Comparison of ENCODE assay signal across 8 mouse cellular contexts in the genomic region with DNA sequence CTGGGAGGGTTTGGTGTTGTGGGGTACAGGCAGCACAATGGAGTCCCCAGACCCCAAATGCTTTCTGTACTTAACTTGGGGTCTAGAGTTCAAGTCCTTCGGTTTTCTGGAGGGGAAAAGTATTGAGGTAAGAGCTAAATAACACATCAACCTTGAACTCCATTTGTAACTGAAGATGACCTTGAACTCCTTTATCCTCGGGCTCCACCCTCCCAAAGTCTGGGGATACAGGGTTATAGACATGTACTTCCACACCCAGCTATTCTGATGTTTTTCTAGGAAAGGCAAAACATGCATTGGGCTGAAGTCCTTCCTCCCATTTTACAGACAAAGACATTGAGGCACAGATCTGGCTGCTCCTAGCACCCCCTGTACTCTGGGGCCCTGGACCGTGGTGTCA. TPM values are rescaled to one million over a fixed set of nuclear protein-coding genes. Genes with fewer than 3 reads are reported as not detected.
DNase-seq lines count a peak whose midpoint lies in the region; ATAC-seq and TF ChIP-seq lines count a peak whose summit lies in the region.
"Had no signal": no experiment of that assay in that cellular context is flagged by ENCODE, and none has a peak within 500 bp of the region (broad histone marks: within the 10 kb centered on the region; RNA-seq: fewer than 3 reads in every experiment).

No protein-coding gene starts in this region.

- H3K9me3 ChIP-seq in lung, embryonic 15.5 days: no peaks in the 10 kb centered on the region
- H3K9me3 ChIP-seq in forebrain, embryonic 16.5 days (ENCODE audit: control insufficient read depth, low read length): no peaks in the 10 kb centered on the region
- no peaks in the 10 kb centered on the region for H3K9me3 ChIP-seq in liver, embryonic 12.5 days (replicated peaks)
- H3K9me3 ChIP-seq in stomach, embryonic 16.5 days (replicated peaks; ENCODE audit: control insufficient read depth, low read length): no peaks in the 10 kb centered on the region

- peaks cover 24% of the 10 kb centered on the region for H3K4me1 ChIP-seq in lung, embryonic 15.5 days
- peaks cover 3% of the 10 kb centered on the region; the same call in 1 of the 2 replicates for H3K4me1 ChIP-seq in lung, adult 2 months (ENCODE audit: control insufficient read depth, insufficient read depth, low read length)
- peaks cover 83% of the 10 kb centered on the region for H3K4me1 ChIP-seq in forebrain, embryonic 16.5 days (replicated peaks; ENCODE audit: control insufficient read depth, insufficient read depth, low read length)
- peaks cover 14% of the 10 kb centered on the region for H3K4me1 ChIP-seq in liver, embryonic 12.5 days
- H3K4me1 ChIP-seq in stomach, embryonic 16.5 days (ENCODE audit: control insufficient read depth, insufficient read depth, low read length): peaks cover 21% of the 10 kb centered on the region; the same call in 1 of the 2 replicates

- WGBS in lung, embryonic 15.5 days: 79% methylated on average over 3 of the region's 3 CpGs
- WGBS in lung, adult 2 months: 72% methylated on average over 3 of the region's 3 CpGs
- 71% methylated on average over 3 of the region's 3 CpGs for WGBS in forebrain, embryonic 16.5 days
- 58% methylated on average over 3 of the region's 3 CpGs for WGBS in liver, embryonic 12.5 days (ENCODE audit: insufficient replicate concordance)
- 68% methylated on average over 3 of the region's 3 CpGs for WGBS in stomach, embryonic 16.5 days

- H3K4me3 ChIP-seq in lung, embryonic 15.5 days: no peak overlapping the region
- H3K4me3 ChIP-seq in lung, adult 2 months (replicated peaks; ENCODE audit: extremely low read depth, low read depth, low read length): no peak overlapping the region
- H3K4me3 ChIP-seq in forebrain, embryonic 16.5 days (replicated peaks; ENCODE audit: low read length): no peak overlapping the region; the same call in 1 of the 2 replicates
- H3K4me3 ChIP-seq in liver, embryonic 12.5 days: peak overlapping the region; percentile 35; the same call in 1 of the 2 replicates
- H3K4me3 ChIP-seq in stomach, embryonic 16.5 days (replicated peaks; ENCODE audit: low read length): peak overlapping the region; percentile 47; the same call in 1 of the 2 replicates

- intact Hi-C loops in gastrocnemius, postnatal 36 days (cut with DNase I): no loop called here

- no peak overlapping the region for H3K27ac ChIP-seq in lung, embryonic 15.5 days
- no peak overlapping the region for H3K27ac ChIP-seq in forebrain, embryonic 16.5 days (ENCODE audit: low read length)
- H3K27ac ChIP-seq in liver, embryonic 12.5 days: no peak overlapping the region
- no peak overlapping the region for H3K27ac ChIP-seq in stomach, embryonic 16.5 days (ENCODE audit: low read length)

- no peak for ATAC-seq in lung, embryonic 15.5 days (ENCODE audit: borderline replicate concordance, extremely low read depth, low FRiP score, low TSS enrichment)
- no peak for ATAC-seq in forebrain, embryonic 16.5 days
- no peak for ATAC-seq in liver, embryonic 12.5 days
- ATAC-seq in stomach, embryonic 16.5 days (ENCODE audit: insufficient read depth, low FRiP score): no peak
- ATAC-seq: Patski had no signal

- TF ChIP-seq CTCF in lung, adult 2 months (IDR thresholded peaks at IDR 0.05; ENCODE audit: insufficient read depth, low read length): no peak

- no peak for DNase-seq in lung, adult 2 months
- DNase-seq in gastrocnemius, postnatal 36 days: no peak
- no peak for DNase-seq in right cerebral cortex, postnatal 4 days

- peak overlapping the region; percentile 61 for H3K4me2 ChIP-seq in lung, embryonic 15.5 days
- H3K4me2 ChIP-seq in forebrain, embryonic 16.5 days (ENCODE audit: low read length): peak overlapping the region; percentile 65
- peak overlapping the region; percentile 68 for H3K4me2 ChIP-seq in liver, embryonic 12.5 days
- H3K4me2 ChIP-seq in stomach, embryonic 16.5 days (ENCODE audit: low read depth, low read length): peak overlapping the region; percentile 74

- no peak overlapping the region for H3K9ac ChIP-seq in lung, embryonic 15.5 days
- H3K9ac ChIP-seq in forebrain, embryonic 16.5 days (replicated peaks; ENCODE audit: low read depth, low read length): no peak overlapping the region; the same call in 1 of the 2 replicates
- no peak overlapping the region for H3K9ac ChIP-seq in liver, embryonic 12.5 days
- no peak overlapping the region for H3K9ac ChIP-seq in stomach, embryonic 16.5 days (ENCODE audit: low read length)

- H3K27me3 ChIP-seq in lung, embryonic 15.5 days: peaks cover 30% of the 10 kb centered on the region
- no peaks in the 10 kb centered on the region for H3K27me3 ChIP-seq in forebrain, embryonic 16.5 days (replicated peaks; ENCODE audit: control insufficient read depth, insufficient read depth, low read length)
- H3K27me3 ChIP-seq in liver, embryonic 12.5 days (replicated peaks): peaks cover 98% of the 10 kb centered on the region
- H3K27me3 ChIP-seq in stomach, embryonic 16.5 days (ENCODE audit: control insufficient read depth, insufficient read depth, low read length): no peaks in the 10 kb centered on the region
- H3K27me3 ChIP-seq: Patski had no signal

- H3K36me3 ChIP-seq in lung, embryonic 15.5 days: no peaks in the 10 kb centered on the region
- H3K36me3 ChIP-seq in forebrain, embryonic 16.5 days (ENCODE audit: control insufficient read depth, insufficient read depth): no peaks in the 10 kb centered on the region
- H3K36me3 ChIP-seq in liver, embryonic 12.5 days: no peaks in the 10 kb centered on the region
- no peaks in the 10 kb centered on the region for H3K36me3 ChIP-seq in stomach, embryonic 16.5 days (ENCODE audit: control insufficient read depth, insufficient read depth, low read length)

- no peak for TF ChIP-seq POLR2A in lung, adult 2 months (IDR thresholded peaks at IDR 0.05; ENCODE audit: borderline replicate concordance, extremely low read depth, low read depth, low read length)

RNA-seq across cellular contexts. Expression of a gene that starts 38.9 kb away (rescaled TPM):
- polyA plus RNA-seq in lung, embryonic 15.5 days (2015; fragmentation: Nextera tagmentation; extraction: Ambion mirVana): 0.91 and 1.4 TPM in 2 replicates
- polyA plus RNA-seq in lung, adult 2 months (2012; rRNA removed): 0.29 and 0.40 TPM in 2 replicates
- 13.8 and 16.1 TPM in 2 replicates for polyA plus RNA-seq in forebrain, embryonic 16.5 days (2015; fragmentation: Nextera tagmentation; extraction: Ambion mirVana)
- 0.23 TPM in 2 replicates for polyA plus RNA-seq in liver, embryonic 12.5 days (2016; fragmentation: Nextera tagmentation; extraction: Ambion mirVana)
- 3.4 and 3.6 TPM in 2 replicates for polyA plus RNA-seq in stomach, embryonic 16.5 days (2015; fragmentation: Nextera tagmentation; extraction: Ambion mirVana)
- total RNA-seq in gastrocnemius, postnatal 36 days (2021): under 1 TPM; 0.36 to 0.49 TPM

Comparison
In these comparisons a context has a peak if more than half of its experiments do, and no peak if none do; other contexts are left out.
1. H3K4me3 ChIP-seq: peak in liver, embryonic 12.5 days (single experiment) and stomach, embryonic 16.5 days (single experiment); none in lung, embryonic 15.5 days (single experiment), lung, adult 2 months (single experiment) and forebrain, embryonic 16.5 days (single experiment).
2. Peak in every context shown above with its lines, with median percentiles within 50 percentile points of each other: H3K4me2 ChIP-seq.